Mouse (Mus musculus): Measurements from ENCODE around the gene Zc3h12b. TPM values are rescaled to one million over a fixed set of nuclear protein-coding genes. Genes with fewer than 3 reads are reported as not detected.
A peak's percentile ranks its signal among the peaks of the same experiment; 100 is the strongest.

Zc3h12b gene
- total RNA-seq (2014; rRNA removed), result 7.9 and 8.8 TPM in 2 replicates
- polyA plus RNA-seq (2015; fragmentation: Nextera tagmentation; extraction: Ambion mirVana), result 3.7 and 4.6 TPM in 2 replicates

GRCm38 (mm10) chrX:95711227-95712111, at the start of gene Zc3h12b:
Zc3h12b (plus strand) TSS chrX:95711678.
- 32% methylated on average over 46 of the region's 46 CpGs for WGBS
- peak within 1 kb of the TSS; percentile 69 for H3K27ac ChIP-seq
- TF ChIP-seq CTCF (IDR thresholded peaks at IDR 0.05; ENCODE audit: low read depth), result peak; percentile 65
- DNase-seq (ENCODE audit: low spot score), result peak; percentile 85
- H3K4me2 ChIP-seq (ENCODE audit: low read depth, low read length), result peak within 1 kb of the TSS; percentile 53
- H3K9me3 ChIP-seq (ENCODE audit: low read length), result no peaks in the 10 kb centered on the region
- H3K36me3 ChIP-seq (ENCODE audit: insufficient read depth, low read length), result no peaks in the 10 kb centered on the region
- peak within 1 kb of the TSS; percentile 50 for H3K9ac ChIP-seq (replicated peaks; ENCODE audit: low read length)
- H3K4me1 ChIP-seq (ENCODE audit: insufficient read depth, low read length), result no peaks in the 10 kb centered on the region
- ATAC-seq, result peak; percentile 99
- no peaks in the 10 kb centered on the region for H3K27me3 ChIP-seq (ENCODE audit: insufficient read depth, low read length)
- H3K4me3 ChIP-seq (ENCODE audit: low read length), result peak within 1 kb of the TSS; percentile 50

- Histone ChIP-seq H3K27me3 (ENCODE audit: insufficient read depth, low read length) (no peaks in the 10 kb centered on the region), H3K4me1 (ENCODE audit: insufficient read depth, low read length) (no peaks in the 10 kb centered on the region), H3K4me2 (ENCODE audit: low read depth, low read length) (no peak overlapping the region), H3K4me3 (ENCODE audit: low read length) (no peak overlapping the region), H3K36me3 (ENCODE audit: insufficient read depth, low read length) (no peaks in the 10 kb centered on the region), H3K9me3 (ENCODE audit: low read length) (no peaks in the 10 kb centered on the region), H3K9ac (replicated peaks; ENCODE audit: low read length) (no peak overlapping the region), H3K27ac (no peak overlapping the region)
- 83% methylated on average over 1 of the region's 1 CpGs for WGBS
- DNase-seq (ENCODE audit: low spot score), result no peak
- no peak for TF ChIP-seq CTCF (IDR thresholded peaks at IDR 0.05; ENCODE audit: low read depth)
- no peak for ATAC-seq
These were observed 29.3 kb upstream of the Zc3h12b start for GRCm38 (mm10) chrX:95682206-95682605.

- Histone ChIP-seq H3K27ac (no peak overlapping the region), H3K27me3 (ENCODE audit: insufficient read depth, low read length) (no peaks in the 10 kb centered on the region), H3K4me3 (ENCODE audit: low read length) (no peak overlapping the region), H3K9me3 (ENCODE audit: low read length) (no peaks in the 10 kb centered on the region), H3K9ac (replicated peaks; ENCODE audit: low read length) (no peak overlapping the region), H3K4me2 (ENCODE audit: low read depth, low read length) (no peak overlapping the region), H3K4me1 (ENCODE audit: insufficient read depth, low read length) (no peaks in the 10 kb centered on the region), H3K36me3 (ENCODE audit: insufficient read depth, low read length) (no peaks in the 10 kb centered on the region)
- 58% methylated on average over 1 of the region's 1 CpGs for WGBS
- TF ChIP-seq CTCF (IDR thresholded peaks at IDR 0.05; ENCODE audit: low read depth), result peak; percentile 45
- ATAC-seq, result no peak
- peak; percentile 34 for DNase-seq (ENCODE audit: low spot score)
These were observed 24.4 kb upstream of the Zc3h12b start for GRCm38 (mm10) chrX:95687119-95687518.

- H3K4me1 ChIP-seq (ENCODE audit: insufficient read depth, low read length), result no peaks in the 10 kb centered on the region
- no peak overlapping the region for H3K9ac ChIP-seq (replicated peaks; ENCODE audit: low read length)
- H3K9me3 ChIP-seq (ENCODE audit: low read length), result no peaks in the 10 kb centered on the region
- H3K36me3 ChIP-seq (ENCODE audit: insufficient read depth, low read length), result no peaks in the 10 kb centered on the region
- ATAC-seq (no peak), DNase-seq (ENCODE audit: low spot score) (peak; percentile 1)
- H3K4me2 ChIP-seq (ENCODE audit: low read depth, low read length), result no peak overlapping the region
- TF ChIP-seq CTCF (IDR thresholded peaks at IDR 0.05; ENCODE audit: low read depth), result peak; percentile 36
- WGBS, result 38% methylated on average over 2 of the region's 2 CpGs
- no peak overlapping the region for H3K4me3 ChIP-seq (ENCODE audit: low read length)
- H3K27me3 ChIP-seq (ENCODE audit: insufficient read depth, low read length), result no peaks in the 10 kb centered on the region
- H3K27ac ChIP-seq, result no peak overlapping the region
These were observed 26.8 kb downstream of the Zc3h12b start for GRCm38 (mm10) chrX:95738253-95738652.

GRCm38 (mm10) chrX:95795881-95796280, 84.4 kb downstream of the Zc3h12b start:
- Histone ChIP-seq H3K4me2 (ENCODE audit: low read depth, low read length) (no peak overlapping the region), H3K4me3 (ENCODE audit: low read length) (no peak overlapping the region), H3K9me3 (ENCODE audit: low read length) (no peaks in the 10 kb centered on the region), H3K27me3 (ENCODE audit: insufficient read depth, low read length) (no peaks in the 10 kb centered on the region), H3K4me1 (ENCODE audit: insufficient read depth, low read length) (no peaks in the 10 kb centered on the region), H3K27ac (no peak overlapping the region), H3K9ac (replicated peaks; ENCODE audit: low read length) (no peak overlapping the region), H3K36me3 (ENCODE audit: insufficient read depth, low read length) (no peaks in the 10 kb centered on the region)
- ATAC-seq (no peak), DNase-seq (ENCODE audit: low spot score) (no peak)
- WGBS, result 81% methylated on average over 3 of the region's 3 CpGs
- no peak for TF ChIP-seq CTCF (IDR thresholded peaks at IDR 0.05; ENCODE audit: low read depth)

GRCm38 (mm10) chrX:95801790-95802189, 90.3 kb downstream of the Zc3h12b start:
- Histone ChIP-seq H3K4me1 (ENCODE audit: insufficient read depth, low read length) (no peaks in the 10 kb centered on the region), H3K27me3 (ENCODE audit: insufficient read depth, low read length) (no peaks in the 10 kb centered on the region), H3K36me3 (ENCODE audit: insufficient read depth, low read length) (no peaks in the 10 kb centered on the region), H3K9ac (replicated peaks; ENCODE audit: low read length) (no peak overlapping the region), H3K4me2 (ENCODE audit: low read depth, low read length) (no peak overlapping the region), H3K9me3 (ENCODE audit: low read length) (no peaks in the 10 kb centered on the region), H3K27ac (no peak overlapping the region), H3K4me3 (ENCODE audit: low read length) (no peak overlapping the region)
- ATAC-seq (no peak), DNase-seq (ENCODE audit: low spot score) (no peak)
- no peak for TF ChIP-seq CTCF (IDR thresholded peaks at IDR 0.05; ENCODE audit: low read depth)
- WGBS, result 83% methylated on average over 1 of the region's 1 CpGs

GRCm38 (mm10) chrX:95852806-95853205, 141.3 kb downstream of the Zc3h12b start:
- DNase-seq (ENCODE audit: low spot score) (no peak), ATAC-seq (no peak)
- H3K27ac ChIP-seq, result no peak overlapping the region
- no peaks in the 10 kb centered on the region for H3K9me3 ChIP-seq (ENCODE audit: low read length)
- no peaks in the 10 kb centered on the region for H3K27me3 ChIP-seq (ENCODE audit: insufficient read depth, low read length)
- no peak overlapping the region for H3K9ac ChIP-seq (replicated peaks; ENCODE audit: low read length)
- WGBS, result 57% methylated on average over 10 of the region's 14 CpGs
- H3K4me2 ChIP-seq (ENCODE audit: low read depth, low read length), result no peak overlapping the region
- H3K4me1 ChIP-seq (ENCODE audit: insufficient read depth, low read length), result no peaks in the 10 kb centered on the region
- no peaks in the 10 kb centered on the region for H3K36me3 ChIP-seq (ENCODE audit: insufficient read depth, low read length)
- H3K4me3 ChIP-seq (ENCODE audit: low read length), result no peak overlapping the region
- no peak for TF ChIP-seq CTCF (IDR thresholded peaks at IDR 0.05; ENCODE audit: low read depth)
